Mouse (Mus musculus) C2C12 (cell line): ENCODE data around the gene Ggcx.
"Not testable (repeated sequence)": the region's sequence is repeated elsewhere in the genome, so short reads cannot be mapped to it uniquely, and the experiment has no call there.

ENCODE experiments used
- CEBPB ChIP-seq: IDR thresholded peaks from one replicate; pipeline ENCODE4 v1.6.1; 2011; ENCODE audit warnings: low read depth, mild to moderate bottlenecking, control low read depth, moderate library complexity
- CTCF ChIP-seq: IDR thresholded peaks from one replicate; pipeline ENCODE4 v1.5.1; 2011; ENCODE audit not compliant: control insufficient read depth, insufficient read depth, insufficient read length
- FOSL1 ChIP-seq: IDR thresholded peaks from one replicate; pipeline ENCODE4 v1.8.0; 2011; ENCODE audit warnings: mild to moderate bottlenecking, low read length; ENCODE audit not compliant: poor library complexity, insufficient read depth, severe bottlenecking
- MAX ChIP-seq: IDR thresholded peaks from one replicate; pipeline ENCODE4 v1.6.1; 2011; ENCODE audit warnings: mild to moderate bottlenecking, control low read depth
- MYOD1 ChIP-seq: IDR thresholded peaks from one replicate; pipeline ENCODE4 v1.6.1; 2011; ENCODE audit warnings: low read depth; ENCODE audit not compliant: control insufficient read depth, insufficient read length
- MYOG ChIP-seq: IDR thresholded peaks from one replicate; pipeline ENCODE4 v1.6.1; 2011; ENCODE audit not compliant: control insufficient read depth, insufficient read length; ENCODE audit errors: extremely low read depth
- USF1 ChIP-seq: IDR thresholded peaks from one replicate; pipeline ENCODE4 v1.6.1; 2011; ENCODE audit warnings: low read depth, mild to moderate bottlenecking, control low read depth, moderate library complexity

- not testable (repeated sequence) for TF ChIP-seq CTCF, MAX, MYOD1, USF1, CEBPB, MYOG, FOSL1
These were observed 37.7 kb downstream of the Ggcx start for GRCm38 (mm10) chr6:72451778-72452177.
